Mouse (Mus musculus) embryo, embryonic 10 days (tissue): Measurements from ENCODE around the gene Dnm1.

Experiments used
- DNase-seq: peaks from one replicate; pipeline ENCODE4 v3.0.0-alpha.2; 2015; ENCODE audit warnings: low spot score

The Dnm1 gene

DNA sequence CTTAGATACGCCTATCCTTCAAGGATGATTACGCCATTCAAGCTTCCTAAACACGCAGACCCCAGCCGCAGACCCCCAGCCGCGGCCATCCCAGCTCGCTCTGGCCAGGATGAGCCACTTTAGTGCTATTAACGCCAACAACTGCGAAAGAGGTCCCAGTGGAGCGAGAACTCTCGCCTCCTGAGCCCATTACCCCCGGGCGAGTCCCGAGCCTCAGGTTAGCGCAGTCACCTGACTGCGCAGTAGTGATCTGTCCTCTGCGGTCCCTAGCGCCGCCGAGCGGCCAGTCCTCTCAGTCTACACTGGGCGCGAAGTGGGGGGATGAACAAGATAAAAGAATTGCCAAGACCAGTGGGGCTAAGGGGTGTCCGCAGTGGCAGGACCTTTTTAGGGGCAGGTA lies 8.3 kb upstream of the Dnm1 start:
- peak; percentile 73 for DNase-seq

DNA sequence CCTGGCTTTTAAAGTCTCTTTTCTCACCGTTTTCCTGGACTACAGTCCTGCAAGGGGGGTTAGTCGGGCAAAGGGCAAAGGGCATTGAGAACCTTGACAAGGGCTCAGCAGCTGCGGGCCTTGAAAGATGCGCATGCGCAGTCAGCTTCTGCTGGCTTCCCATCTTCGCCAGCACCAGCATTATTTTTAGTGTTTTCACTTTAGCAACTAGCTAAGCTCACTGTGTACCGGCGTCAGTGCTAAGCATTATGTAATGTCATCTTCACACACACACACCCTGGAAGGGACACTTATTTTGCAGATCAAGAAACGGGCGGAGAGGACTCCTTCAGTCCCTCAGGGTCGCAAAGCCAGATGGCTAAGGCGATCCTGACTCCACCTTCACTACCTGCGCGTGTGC lies 7.6 kb upstream of the Dnm1 start:
- peak; percentile 91 for DNase-seq

DNA sequence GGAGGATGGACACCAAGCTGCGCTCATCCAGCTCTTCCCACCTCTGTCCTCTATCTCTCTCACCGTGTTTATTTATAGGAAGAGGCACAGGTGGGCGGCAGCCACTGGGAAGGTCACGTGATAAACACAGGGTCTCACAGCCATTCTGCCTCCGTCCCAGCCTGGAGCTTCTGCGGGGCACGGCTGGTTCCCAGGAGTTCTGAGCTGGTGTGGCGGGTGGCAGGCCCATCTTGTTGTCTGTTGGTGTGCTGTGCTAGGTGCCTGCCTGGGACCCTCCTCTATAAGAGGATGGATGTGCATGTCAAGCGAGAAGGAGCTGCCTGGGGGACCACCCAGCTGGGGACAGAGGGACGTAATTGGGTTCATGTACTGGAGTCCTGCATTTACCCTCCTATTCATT lies 5.2 kb upstream of the Dnm1 start:
- no peak for DNase-seq

DNA sequence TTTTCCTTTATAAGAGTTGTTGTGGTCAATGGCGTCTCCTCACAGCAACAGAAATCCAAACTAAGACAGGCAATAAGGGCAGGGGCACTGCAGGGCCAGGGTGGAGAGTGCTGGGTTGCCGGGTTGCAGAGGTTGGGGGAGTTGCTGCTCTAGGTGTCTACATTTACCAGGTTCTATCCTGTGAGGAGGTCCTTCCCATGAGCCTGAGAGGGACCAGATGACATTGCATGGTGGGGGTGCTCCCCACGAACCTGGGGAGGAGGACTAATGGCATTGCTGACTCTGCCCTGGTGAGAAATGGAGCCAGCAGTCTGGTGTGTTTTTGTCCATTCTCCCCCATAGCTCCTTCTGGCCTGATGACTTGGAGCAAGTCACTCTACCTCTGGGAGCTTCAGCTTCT lies 4.6 kb upstream of the Dnm1 start:
- DNase-seq, result no peak

DNA sequence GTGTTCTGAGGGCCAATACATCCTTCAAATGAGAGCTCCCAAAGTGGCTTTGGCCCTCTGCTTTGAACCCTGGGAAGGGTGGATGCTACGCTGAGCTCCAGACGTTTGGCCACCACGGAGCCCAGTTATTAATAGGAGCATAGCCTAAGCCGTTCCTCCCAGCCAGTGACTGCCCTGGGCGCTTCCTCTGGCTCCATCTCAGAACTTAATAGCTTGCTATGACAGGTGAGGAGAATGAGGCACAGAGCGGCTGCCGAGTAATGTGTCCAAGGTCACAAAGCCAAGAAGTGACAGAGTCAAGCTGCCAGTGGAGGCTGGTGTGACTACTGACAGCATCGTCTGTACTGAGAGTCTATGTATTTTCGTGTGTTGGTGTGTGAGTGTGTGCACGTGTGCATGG lies 3.1 kb upstream of the Dnm1 start:
- DNase-seq, result no peak

DNA sequence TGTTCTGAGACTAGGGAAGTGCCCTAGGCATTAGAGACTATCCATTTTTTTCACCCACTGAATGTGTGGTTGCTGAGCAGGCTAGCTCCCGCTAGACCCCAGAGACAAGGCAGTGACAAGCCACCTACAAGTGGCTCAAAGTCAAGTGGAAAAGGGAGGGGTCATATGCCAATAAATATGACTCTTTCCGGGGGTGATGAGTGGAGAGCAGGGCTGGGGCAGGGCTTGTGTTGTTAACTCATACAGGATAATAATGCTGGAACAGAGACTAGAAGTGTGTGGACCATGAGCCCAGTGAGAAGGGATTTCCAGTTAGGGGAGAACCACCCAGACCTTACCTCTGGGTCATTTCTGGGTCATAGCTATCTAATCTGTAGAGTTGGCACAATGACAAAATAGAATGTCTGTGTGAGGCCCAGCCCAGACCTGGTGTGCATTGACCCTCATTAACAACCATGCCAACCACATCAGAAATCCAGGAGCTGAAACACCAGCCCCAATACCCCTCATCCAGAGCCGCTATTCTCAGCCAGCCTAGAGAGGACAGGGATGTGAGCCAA lies 1.3 kb upstream of the Dnm1 start:
- DNase-seq, result no peak

DNA sequence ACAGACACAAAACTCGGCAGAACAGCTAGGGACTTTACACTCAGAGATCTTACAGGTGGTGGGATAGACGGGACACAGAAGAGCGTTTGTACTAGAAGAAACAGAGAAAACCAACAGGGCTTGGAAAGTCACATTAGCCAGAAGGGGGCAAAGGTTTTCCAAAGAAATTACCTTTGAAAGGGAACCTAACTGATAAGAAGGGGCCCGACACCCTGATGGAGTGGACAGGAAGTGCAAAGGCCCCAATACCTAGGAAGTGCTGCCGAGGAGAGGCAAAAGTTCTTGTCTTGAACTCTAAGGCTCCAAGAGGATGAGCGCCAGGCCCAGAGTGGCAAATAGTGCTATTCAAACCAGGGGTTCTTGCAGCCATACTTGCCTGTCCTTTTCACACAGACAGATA lies 698 bp upstream of the Dnm1 start:
- no peak for DNase-seq

DNA sequence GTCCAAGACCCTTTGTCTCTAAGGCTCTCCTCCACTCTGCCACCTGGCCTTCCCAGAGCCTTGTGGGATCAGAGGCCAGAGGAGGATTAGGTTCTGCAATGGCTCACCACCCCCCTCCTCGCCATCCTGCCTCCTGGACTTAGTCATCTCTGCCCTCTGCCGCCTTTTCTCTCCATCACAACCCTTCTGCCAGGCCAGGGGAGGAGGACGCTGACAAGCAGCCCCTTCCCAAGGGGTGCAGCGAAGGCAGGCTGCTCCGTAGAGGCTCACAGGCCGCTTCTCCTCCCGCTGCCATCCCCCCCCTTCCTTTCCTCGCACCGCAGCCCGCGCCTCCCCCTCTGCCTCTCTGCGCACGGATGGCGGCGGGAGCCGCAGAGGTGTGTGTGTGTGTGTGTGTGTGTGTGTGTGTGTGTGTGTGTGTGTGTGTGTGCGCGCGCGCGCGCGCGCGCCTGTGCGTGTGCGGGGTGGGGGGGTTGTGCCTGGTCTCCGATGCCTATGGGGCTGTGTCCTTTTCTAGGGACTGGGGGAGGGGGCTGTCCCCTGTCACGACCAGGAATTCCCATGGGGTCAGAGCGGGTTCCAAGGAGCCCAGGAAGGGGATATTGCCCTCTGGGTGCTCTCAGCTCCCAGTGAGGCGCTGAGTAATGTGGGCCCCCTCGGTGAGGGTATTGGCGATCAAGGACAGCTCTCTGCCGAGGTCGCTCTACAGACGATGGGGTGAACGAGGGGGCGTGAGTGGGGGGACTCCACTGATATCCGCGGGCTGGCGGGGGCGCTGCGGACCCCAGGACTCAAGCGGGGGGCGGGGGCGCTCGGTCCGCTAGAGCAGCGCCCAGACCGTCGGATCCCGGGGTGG lies 759 bp downstream of the Dnm1 start, which contains the start of gene Ciz1:
Gene Ciz1 (plus strand): TSS at position 177 of the 856 bp plus-strand sequence.
- peak; percentile 56 for DNase-seq

DNA sequence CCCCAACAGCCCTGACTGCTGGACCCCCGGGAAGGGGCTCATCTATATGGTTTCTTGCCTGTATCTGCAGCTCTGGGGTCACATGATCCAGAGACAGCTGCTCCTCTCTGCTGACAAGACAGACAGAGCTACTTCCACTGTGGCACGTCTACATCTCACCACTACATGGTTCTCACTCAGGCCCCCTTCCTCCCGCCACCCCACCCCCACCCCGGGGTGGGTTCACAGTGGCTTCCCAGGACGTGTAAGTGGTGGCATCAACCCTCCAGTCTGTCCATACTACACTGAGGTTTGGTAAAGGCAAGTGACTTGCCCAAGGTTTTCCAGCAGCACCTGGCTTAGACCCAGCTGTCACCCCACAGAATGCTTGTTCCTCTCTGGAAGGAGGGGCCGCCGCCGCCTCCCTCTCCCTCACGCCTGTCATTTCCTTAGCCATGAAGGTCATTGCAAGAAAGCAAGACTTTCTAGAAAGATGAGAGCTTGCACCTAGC lies 1.6 kb downstream of the Dnm1 start:
- no peak for DNase-seq

DNA sequence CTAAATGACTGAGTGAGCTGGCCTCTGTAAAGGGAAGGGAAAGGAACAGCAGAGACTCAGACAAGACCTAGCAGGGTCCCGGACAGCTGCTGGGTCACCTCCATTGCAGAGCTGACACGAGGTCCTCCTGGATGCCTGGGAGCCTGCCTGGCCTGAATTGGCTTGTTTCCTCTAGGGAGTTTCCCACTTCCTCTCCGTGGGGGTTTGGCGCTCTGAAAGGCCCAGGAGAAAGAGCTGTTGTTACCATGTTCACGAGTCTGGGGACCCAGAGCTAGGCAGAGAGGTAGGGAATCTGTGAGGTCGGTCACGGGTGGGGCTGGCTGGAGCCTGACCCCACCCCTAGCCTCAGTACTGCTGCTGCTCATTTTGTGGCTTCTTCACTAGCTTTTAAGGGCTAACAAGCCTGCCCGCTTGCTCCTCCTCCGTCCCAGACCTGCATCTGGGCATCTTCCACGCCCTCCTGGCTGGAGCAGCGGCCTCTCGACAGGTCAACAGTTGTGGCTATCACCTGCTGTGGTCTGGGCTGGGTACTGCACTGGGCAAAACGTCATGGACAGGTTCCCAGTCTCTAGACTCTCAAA lies 2.6 kb downstream of the Dnm1 start:
- no peak for DNase-seq

DNA sequence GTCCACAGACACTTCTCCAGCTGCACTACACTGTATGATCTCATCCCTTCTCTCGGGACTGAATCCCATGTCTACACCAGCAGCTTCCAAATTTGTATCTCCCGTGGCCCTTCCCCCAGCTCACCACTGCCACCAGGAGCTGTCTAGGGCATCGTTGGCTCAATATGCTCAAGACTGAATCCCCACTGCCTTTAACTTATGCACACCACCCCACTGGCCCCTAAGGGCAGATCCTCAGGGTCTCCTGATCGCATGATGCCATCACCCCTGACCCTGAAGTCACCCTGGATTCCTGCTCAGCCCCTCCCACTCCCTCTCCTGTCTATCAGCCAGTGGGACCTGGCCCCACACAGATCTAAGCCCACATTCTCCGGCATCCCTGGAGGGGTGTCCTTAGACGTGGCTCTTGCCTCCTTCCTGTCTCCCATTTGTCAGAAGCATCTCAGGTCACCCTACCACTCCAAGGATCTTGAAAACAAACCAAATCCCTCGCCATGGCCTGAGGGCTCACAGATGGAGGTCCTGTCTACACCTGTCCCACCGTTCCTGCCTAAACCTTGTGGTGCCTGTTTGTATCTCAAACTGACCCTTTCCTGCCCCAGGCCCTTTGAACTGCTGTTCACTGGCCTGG lies 3.4 kb downstream of the Dnm1 start:
- no peak for DNase-seq

DNA sequence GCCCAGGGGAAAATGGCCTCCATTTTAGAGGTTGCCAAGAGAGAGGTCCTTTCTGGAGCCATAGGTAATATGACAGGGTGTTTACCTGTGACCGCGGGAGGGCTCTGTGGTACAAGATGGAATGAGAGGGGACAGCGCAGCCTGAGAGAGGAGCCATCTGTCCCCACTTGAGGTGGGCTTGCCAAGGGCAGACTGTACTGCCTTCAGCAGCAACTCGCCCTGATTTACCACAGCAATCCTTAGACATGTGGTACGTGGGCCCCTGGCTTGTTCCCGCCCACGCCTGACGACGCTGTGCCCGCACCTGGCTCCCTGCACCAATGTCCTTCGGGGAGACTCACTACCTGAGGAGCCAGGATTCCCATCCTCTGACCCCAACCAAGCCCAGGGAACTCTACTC lies 4.8 kb downstream of the Dnm1 start:
- no peak for DNase-seq

DNA sequence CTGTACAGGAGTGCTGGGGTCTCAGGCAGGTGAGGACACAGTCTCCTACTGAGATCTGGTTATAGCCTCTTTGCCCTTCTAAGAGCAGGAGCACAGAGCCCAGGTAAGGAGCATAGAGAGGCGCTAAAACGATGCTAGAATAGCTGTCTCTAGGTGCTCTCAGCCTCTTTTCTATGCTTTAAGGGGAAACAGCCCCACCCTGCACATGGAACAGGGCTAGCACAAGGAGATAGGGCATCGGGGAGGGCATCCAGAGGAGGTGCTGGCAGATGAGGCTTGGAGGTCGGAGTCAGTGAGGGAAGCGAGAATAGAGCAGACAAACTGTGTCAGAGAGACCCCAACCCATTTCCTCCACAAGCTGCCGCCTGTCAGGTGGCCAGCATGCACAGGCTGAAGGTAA lies 6.1 kb downstream of the Dnm1 start:
- DNase-seq, result no peak

DNA sequence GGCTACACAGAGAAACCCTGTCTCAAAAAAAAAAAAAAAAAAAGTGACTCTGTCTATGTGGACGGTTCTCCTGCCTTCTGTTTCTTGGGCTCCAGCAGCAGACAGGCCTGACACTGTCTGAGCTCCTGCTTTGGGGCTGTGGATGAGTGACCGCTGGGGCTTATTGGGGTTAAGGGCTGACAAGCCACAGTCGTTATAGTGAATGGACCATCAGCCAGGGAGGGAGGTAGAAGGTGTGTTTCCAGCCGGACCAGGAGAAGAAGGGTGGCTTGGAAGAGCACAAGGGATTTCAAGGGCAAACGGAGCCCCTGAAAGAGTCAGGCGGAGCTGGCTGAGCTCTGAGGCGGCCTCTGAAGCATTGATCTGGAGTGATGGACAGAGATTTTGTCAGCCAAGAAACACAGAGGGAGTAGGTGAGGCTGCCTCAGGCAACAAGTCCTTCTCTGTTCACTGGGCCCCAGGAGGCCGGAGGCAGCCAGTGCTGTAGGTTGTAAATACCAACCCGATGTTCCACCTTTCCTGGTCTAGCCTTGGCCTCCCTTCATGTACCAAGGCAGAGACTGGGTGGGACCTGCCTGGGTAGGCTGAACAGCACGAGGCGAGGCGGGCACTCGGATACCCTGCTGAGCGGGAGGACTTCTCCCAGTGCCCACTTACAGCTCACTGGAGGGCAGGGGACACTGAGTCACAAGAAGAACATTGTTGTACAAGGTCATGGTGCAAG lies 8.4 kb downstream of the Dnm1 start:
- DNase-seq, result no peak

DNA sequence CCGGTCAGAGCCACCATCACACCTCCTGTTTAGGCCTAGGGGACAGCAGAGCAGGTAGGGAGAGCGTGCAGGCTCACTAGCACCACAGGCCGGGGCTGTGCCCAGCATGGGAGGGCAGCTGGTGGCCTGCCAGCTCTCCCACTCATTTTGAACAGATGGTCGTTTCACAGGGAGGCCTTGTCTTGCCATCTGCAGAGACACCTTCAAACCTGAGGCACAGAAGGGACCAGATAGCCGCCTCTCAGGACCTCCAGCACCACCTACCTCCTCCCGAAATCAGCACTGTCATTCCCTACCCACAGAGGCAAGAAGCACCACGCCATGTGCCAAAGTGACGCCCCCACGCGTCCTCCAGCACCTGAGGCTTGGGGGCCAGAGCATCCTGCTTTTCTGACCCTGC lies 9.1 kb downstream of the Dnm1 start:
- DNase-seq, result no peak

DNA sequence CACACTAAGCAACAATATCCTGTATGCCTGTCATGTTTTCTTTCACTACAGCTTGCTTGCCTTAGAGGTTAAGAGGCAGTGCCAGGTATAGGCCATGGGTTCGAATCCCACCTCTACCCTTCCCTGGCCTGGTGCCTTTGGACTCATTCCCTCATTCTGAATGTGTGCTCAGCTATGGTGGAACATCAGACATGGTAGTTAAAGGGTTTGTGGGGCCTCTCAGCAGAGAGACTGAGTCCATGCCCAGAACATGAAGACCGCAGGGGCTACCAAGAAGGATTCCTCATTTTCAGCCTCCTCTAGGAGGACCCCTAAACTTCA lies 9.8 kb downstream of the Dnm1 start:
- no peak for DNase-seq

DNA sequence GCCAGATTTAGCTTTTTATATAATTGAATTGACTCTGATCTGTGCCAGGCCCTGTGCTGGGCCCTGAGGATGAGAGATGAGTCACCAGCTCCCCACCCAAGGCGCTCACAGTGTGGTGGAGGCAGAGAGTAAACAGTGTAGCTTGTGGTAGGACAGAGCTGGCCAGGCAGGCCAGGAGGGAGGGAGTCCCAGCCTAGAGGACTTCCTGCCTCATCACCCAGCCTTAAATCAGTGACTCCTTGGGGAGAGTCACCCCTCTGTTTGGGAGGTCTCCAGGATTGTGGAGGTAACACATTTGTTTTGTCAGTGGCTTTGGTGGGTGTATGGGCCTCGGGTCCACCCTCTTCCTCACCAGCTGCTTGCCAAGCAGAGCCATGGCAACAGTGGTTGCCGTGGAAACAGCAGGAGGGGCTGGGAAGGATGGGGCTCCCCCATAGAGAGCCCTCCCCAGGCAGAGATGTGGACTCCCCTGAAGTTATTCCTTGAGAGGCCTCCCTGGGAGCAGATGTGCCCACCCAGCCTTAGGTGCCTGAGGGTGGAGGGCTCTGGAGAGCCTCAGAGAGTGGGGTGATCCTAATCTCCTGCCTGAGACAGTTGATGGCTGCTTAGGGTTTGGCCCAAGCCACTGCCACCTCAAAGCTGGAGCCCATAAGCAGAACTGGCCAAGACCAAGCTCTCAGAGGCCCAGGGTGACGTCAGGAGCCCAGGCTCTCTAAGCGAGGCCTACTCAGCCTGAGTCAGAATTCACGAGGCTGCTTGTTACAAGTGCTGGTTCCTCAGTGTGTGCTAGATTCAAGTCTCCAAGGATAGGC lies 10.4 kb downstream of the Dnm1 start:
- DNase-seq, result no peak

DNA sequence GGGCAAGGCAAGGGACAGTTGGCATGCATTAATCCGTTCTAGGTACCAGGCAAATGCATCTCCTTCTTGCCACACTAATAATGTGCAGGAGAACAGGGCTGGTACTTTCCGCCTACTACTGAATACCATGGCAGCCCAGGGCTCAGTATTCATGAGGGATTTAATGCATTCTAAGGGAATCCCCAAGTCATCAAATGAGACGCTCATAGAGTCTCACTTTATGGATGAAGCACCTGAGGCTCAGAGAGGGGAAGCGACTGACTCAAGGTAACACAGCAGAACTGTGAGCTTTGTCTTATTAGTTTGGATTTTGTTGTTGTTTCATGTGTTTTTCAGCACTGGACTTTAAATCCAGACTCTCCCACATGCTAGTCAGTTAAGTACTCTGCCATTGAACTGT lies 11.1 kb downstream of the Dnm1 start:
- no peak for DNase-seq

DNA sequence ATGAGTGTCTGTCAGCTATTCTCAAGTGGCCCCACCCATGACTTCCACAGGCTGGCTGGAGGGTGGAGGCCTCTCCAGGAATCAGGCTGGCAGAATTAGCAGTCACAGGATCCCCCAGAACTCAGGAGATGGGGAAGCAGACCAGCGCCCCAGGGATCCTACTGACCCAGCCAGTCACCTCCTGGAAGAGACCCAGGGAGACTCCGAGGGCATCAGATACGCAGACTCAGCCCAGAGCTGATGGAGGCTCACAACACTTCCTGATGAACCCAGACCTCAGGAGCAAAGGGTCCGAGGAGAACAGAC lies 11.6 kb downstream of the Dnm1 start:
- no peak for DNase-seq

DNA sequence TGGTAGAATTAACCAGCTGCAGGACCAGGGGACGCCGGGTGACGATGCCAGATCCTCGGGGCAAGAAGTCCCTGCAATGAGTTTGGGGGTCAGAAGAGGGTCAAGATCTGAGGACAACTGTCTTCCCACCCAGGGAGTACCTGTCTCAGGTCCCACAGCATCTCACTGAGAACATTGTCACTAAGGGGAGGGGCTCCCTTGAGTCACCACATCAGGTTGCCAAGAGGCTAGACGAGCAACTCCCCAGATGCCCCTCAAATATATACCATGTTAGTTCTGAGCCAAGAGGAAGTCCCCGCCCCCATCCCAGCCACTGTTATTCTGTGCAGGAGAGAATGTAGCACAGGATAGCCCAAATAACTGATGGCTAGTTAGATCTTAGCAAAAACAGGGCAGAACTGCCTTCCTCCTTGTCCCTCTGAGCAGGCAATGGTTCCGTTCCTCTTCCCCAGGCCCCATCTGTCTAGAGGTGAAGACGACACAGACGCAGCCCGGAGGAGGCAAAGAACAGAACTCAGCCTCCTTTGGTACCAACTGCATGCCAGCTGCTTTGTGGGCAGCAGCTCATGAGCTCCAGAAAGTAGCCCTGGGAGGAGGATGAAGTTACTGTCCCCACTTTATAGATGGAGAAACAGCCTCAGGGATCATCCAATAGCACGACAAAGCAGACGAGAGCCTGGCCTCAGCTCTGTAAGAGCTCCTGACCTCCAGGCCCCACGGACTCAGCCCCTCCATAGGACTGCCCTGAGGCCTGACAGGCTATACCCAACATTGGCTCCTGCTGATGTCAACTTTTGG lies 12.1 kb downstream of the Dnm1 start:
- no peak for DNase-seq
